Mouse (Mus musculus) forebrain, embryonic 11.5 days (tissue): ENCODE results near the gene Srpx2. TPM values are rescaled to one million over a fixed set of nuclear protein-coding genes. Genes with fewer than 3 reads are reported as not detected.

Source experiments
- ATAC-seq: fragments of 200-750 bp; cut with Nextera tagmentation; replicated peaks from 2 replicates; pipeline ENCODE4 v1.8.0; 2017; ENCODE audit warnings: moderate TSS enrichment; ENCODE audit not compliant: low FRiP score
- DNase-seq: peaks from one replicate; pipeline ENCODE4 v3.0.0-alpha.2; 2017; ENCODE audit warnings: low spot score
- H3K27ac ChIP-seq: fragments of 300-500 bp; sonication (generic); 2 replicates; pipeline ENCODE4 v1.5.1; 2014; ENCODE audit warnings: low read depth, low read length
- H3K27me3 ChIP-seq: fragments of 300-500 bp; sonication (generic); 2 replicates; pipeline ENCODE4 v1.6.1; 2014; ENCODE audit warnings: mild to moderate bottlenecking, low read length, mixed read lengths; ENCODE audit not compliant: control insufficient read depth, insufficient read depth
- H3K36me3 ChIP-seq: fragments of 300-500 bp; sonication (generic); 2 replicates; pipeline ENCODE4 v1.6.1; 2014; ENCODE audit warnings: mild to moderate bottlenecking, low read length, moderate library complexity, mixed read lengths; ENCODE audit not compliant: control insufficient read depth, insufficient read depth
- H3K4me1 ChIP-seq: fragments of 300-500 bp; sonication (generic); replicated peaks from 2 replicates; pipeline ENCODE4 v1.6.1; 2014; ENCODE audit warnings: low read length, mixed read lengths; ENCODE audit not compliant: control insufficient read depth, insufficient read depth
- H3K4me2 ChIP-seq: fragments of 300-500 bp; sonication (generic); 2 replicates; pipeline ENCODE4 v1.6.1; 2014; ENCODE audit warnings: low read depth, mild to moderate bottlenecking, low read length, moderate library complexity, mixed read lengths; ENCODE audit not compliant: severe bottlenecking
- H3K4me3 ChIP-seq: fragments of 300-500 bp; sonication (generic); 2 replicates; pipeline ENCODE4 v1.5.1; 2014; ENCODE audit warnings: low read depth, low read length
- H3K9ac ChIP-seq: fragments of 300-500 bp; sonication (generic); 2 replicates; pipeline ENCODE4 v1.6.1; 2014; ENCODE audit warnings: low read length
- H3K9me3 ChIP-seq: fragments of 300-500 bp; sonication (generic); 2 replicates; pipeline ENCODE4 v1.6.1; 2016; ENCODE audit warnings: low read length, mixed read lengths; ENCODE audit not compliant: control insufficient read depth
- WGBS: fragments of 180-500 bp; shearing (Covaris S2); extraction: QIAGEN DNeasy Blood & Tissue Kit; methylation state at CpG from one replicate; pipeline ENCODE4 v1.1.7; 2014; 5-methylcytosine and 5-hydroxymethylcytosine counted together
- polyA plus RNA-seq: library from polyadenylated mRNA; unstranded; fragments of >200 nt; fragmentation: Nextera tagmentation; extraction: Ambion mirVana; gene quantifications from 2 replicates; pipeline ENCODE4 v1.2.1, GENCODE M21; 2014

Srpx2 gene
- polyA plus RNA-seq, 1 experiment from 2014 or later, result 0.95 TPM

DNA sequence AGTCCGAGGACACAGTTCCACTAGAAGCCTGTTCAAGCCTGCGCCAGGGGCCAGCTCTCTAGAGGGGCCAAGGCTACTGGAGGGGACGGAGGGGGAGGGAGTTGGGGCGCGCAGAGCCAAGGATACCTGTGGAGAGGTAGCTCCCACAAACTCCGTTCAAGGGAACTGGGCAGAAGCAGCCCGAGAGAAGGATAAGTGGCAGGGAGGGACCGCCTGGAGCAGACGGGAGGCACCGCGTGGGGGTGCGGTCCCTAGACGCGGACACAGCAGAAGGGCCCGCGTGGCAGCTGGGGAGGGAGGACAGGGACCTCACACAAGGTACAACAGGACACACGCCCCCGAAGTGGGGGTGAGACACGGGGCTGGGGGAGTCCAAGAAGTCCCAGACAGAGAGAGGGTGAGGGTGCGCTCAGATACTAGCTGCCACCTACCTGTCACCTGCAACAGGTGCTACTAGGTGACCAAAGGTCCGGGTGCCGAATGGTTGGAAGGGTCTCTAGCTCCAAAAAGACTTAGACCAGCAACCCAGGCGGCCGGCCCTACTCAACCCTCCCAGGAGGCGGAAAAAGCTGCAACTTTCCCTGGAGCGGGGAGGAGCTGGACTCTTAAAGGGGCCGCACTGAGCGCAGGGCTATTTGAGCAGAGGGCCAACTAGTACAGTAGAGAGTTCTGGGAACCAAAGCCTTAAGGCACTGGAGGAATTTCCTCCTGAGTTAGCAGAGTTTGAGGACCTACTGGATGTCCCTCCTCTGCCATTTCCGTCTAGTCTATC lies 73.2 kb downstream of the Srpx2 start, which contains the start of gene Sytl4:
Gene Sytl4 (minus strand): TSS at position 582 of the 772 bp plus-strand sequence.
- peak within 1 kb of the TSS; percentile 56 for H3K4me2 ChIP-seq
- ATAC-seq (peak; percentile 46; the same call in 1 of the 2 replicates), DNase-seq (peak; percentile 51)
- H3K9me3 ChIP-seq, result no peaks in the 10 kb centered on the region
- H3K36me3 ChIP-seq, result no peaks in the 10 kb centered on the region
- 16% methylated on average over 29 of the region's 29 CpGs for WGBS
- H3K27me3 ChIP-seq, result peaks cover 11% of the 10 kb centered on the region; the same call in 1 of the 2 replicates
- H3K27ac ChIP-seq, result no peak within 1 kb of the TSS
- peak within 1 kb of the TSS; percentile 32; the same call in 1 of the 2 replicates for H3K9ac ChIP-seq
- H3K4me3 ChIP-seq, result peak within 1 kb of the TSS; percentile 33
- no peaks in the 10 kb centered on the region for H3K4me1 ChIP-seq

Other genes starting within 250 kb of the Srpx2 start
- gene Pcdh19, start 219.4 kb upstream of the Srpx2 start, polyA plus RNA-seq, result 14.1 and 15.8 TPM in 2 replicates
- gene Tnmd, start 57.4 kb upstream of the Srpx2 start, polyA plus RNA-seq, result 1.3 and 2.0 TPM in 2 replicates
- gene Tspan6, start 10.0 kb upstream of the Srpx2 start, polyA plus RNA-seq, result 207 and 218 TPM in 2 replicates
- 0.88 and 2.2 TPM in 2 replicates for gene Sytl4, start 73.4 kb downstream of the Srpx2 start, polyA plus RNA-seq
- gene Cstf2, start 150.8 kb downstream of the Srpx2 start, polyA plus RNA-seq, result 78.0 and 79.9 TPM in 2 replicates